Mouse (Mus musculus) bone marrow macrophage, adult 2 months (primary cell): ENCODE data around the gene Btbd9.

Experiments
- CTCF ChIP-seq: IDR thresholded peaks from 2 replicates; pipeline ENCODE4 v1.5.1; 2012; ENCODE audit warnings: low read depth, mild to moderate bottlenecking, low read length, moderate library complexity
- POLR2A ChIP-seq: IDR thresholded peaks from 2 replicates; pipeline ENCODE4 v1.6.1; 2012; ENCODE audit warnings: mild to moderate bottlenecking, low read depth, low read length, borderline replicate concordance

DNA sequence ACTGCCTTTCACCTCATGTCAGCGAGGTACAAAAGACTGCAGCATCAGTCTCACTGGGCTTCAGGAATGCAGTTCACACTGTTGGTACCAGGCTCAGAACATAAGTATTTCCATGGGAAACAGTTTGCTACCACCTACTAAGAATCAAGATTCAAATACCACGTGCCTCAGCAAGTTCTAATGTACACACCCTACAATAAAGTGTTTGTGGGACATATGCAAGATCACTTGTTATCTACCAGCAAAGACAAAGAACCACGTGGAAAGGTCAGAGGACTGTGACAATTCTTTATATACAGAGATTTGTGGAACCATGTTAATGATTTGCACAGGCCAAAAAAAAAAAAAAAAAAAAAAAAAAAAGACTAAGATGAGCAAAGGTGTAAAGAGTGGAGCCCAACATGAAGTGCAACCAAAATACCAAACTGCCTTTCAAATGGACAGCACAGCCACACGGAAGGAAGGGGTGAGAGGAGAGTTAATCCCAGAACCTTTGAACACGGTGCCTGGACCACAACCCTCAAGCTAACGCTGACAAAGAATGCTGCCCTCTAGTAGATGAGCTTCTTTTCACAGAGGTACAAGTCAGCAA lies 12.7 kb downstream of the Btbd9 start:
- TF ChIP-seq CTCF (no peak), POLR2A (no peak)
